Mouse (Mus musculus): ENCODE results near the gene Gtf2ird1. TPM values are rescaled to one million over a fixed set of nuclear protein-coding genes. Genes with fewer than 3 reads are reported as not detected.
"Not testable (repeated sequence)": the region's sequence is repeated elsewhere in the genome, so short reads cannot be mapped to it uniquely, and the experiment has no call there.

Gtf2ird1 gene
- polyA plus RNA-seq, 1 experiment = 94.2 TPM

DNA sequence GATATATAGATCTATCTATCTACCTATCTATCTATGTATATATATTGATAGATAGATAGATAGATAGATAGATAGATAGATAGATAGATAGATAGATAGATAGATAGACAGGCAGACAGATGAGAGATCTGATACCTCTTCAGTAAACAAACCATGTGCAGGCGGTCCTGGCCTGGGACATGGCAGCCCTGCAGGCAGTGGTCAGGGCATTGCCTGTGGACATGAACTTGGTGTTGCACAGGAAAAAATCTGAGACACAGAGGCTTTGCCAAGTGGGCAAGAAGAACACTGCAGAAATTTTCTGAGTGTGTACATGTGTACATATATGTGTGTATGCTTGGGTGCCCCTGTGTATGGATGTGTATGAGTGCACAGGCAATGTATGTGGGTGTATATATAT lies 26.8 kb upstream of the Gtf2ird1 start:
- Histone ChIP-seq H3K9ac (ENCODE audit: low read depth, poor library complexity, severe bottlenecking) (no peak overlapping the region), H3K9me3 (replicated peaks; ENCODE audit: control insufficient read depth, insufficient read depth, low read length, poor library complexity, severe bottlenecking) (no peaks in the 10 kb centered on the region), H3K27ac (ENCODE audit: insufficient read depth, low read length) (no peak overlapping the region), H3K4me3 (ENCODE audit: low read depth, low read length) (no peak overlapping the region), H3K27me3 (ENCODE audit: control insufficient read depth, insufficient read depth, low read length, poor library complexity, severe bottlenecking) (no peaks in the 10 kb centered on the region), H3K36me3 (ENCODE audit: control insufficient read depth, insufficient read depth, low read length, poor library complexity, severe bottlenecking) (no peaks in the 10 kb centered on the region), H3K4me1 (ENCODE audit: control insufficient read depth, insufficient read depth, low read length) (no peaks in the 10 kb centered on the region)
- no peak for TF ChIP-seq CTCF (IDR thresholded peaks at IDR 0.05; ENCODE audit: low read depth, low read length)
- TF ChIP-seq EP300 (IDR thresholded peaks at IDR 0.05; ENCODE audit: insufficient read depth, low read depth, low read length) = no peak
- no peak for TF ChIP-seq POLR2A (IDR thresholded peaks at IDR 0.05; ENCODE audit: insufficient read depth, low read length)

DNA sequence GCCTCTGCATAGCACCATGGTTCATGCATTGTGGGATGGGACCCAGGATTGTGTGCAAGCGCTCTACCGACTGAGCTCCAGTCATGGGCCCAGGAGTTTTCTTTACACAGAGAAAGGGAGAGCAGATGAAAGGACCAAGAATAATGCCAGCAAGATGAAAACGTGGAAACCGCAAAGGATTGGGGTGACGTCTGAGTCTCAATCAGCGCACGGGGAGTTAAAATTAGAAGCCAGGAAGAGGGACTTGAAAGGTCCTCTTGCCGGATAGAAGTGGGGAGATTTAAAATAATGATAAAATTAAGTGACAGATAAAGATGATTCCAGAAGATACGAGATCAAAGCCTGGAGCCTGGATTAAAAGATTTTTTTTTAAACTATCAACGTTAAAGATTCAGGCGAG lies 25.8 kb upstream of the Gtf2ird1 start:
- H3K9me3 ChIP-seq (replicated peaks; ENCODE audit: control insufficient read depth, insufficient read depth, low read length, poor library complexity, severe bottlenecking) = no peaks in the 10 kb centered on the region
- H3K36me3 ChIP-seq (ENCODE audit: control insufficient read depth, insufficient read depth, low read length, poor library complexity, severe bottlenecking) = no peaks in the 10 kb centered on the region
- no peak for TF ChIP-seq POLR2A (IDR thresholded peaks at IDR 0.05; ENCODE audit: insufficient read depth, low read length)
- no peak overlapping the region for H3K9ac ChIP-seq (ENCODE audit: low read depth, poor library complexity, severe bottlenecking)
- no peak overlapping the region for H3K4me3 ChIP-seq (ENCODE audit: low read depth, low read length)
- H3K4me1 ChIP-seq (ENCODE audit: control insufficient read depth, insufficient read depth, low read length) = no peaks in the 10 kb centered on the region
- H3K27ac ChIP-seq (ENCODE audit: insufficient read depth, low read length) = no peak overlapping the region
- H3K27me3 ChIP-seq (ENCODE audit: control insufficient read depth, insufficient read depth, low read length, poor library complexity, severe bottlenecking) = no peaks in the 10 kb centered on the region

DNA sequence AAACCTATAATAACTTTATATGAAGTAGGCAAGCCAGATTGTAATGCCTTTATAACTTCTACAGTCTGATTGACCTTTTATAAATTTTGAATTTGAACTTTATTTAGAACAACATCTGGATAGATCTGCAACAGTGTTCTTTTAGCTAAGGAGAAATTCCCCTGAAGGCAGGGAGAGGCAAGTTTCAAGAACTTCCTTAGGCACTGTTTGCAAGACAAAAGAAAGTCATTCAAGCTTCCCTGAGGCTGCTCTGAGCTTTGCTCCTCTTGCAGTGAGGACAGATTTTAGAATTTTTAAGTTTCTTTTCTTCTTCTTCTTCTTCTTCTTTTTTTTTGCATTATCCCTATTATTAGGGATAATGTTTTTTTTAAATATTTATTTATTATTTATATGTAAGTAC lies 22.4 kb upstream of the Gtf2ird1 start:
- not testable (repeated sequence) for H3K27me3 ChIP-seq (ENCODE audit: control insufficient read depth, insufficient read depth, low read length, poor library complexity, severe bottlenecking)
- H3K9me3 ChIP-seq (replicated peaks; ENCODE audit: control insufficient read depth, insufficient read depth, low read length, poor library complexity, severe bottlenecking) = peaks cover 22% of the 10 kb centered on the region

GRCm38 (mm10) chr5:134475686-134476085 lies 19.2 kb upstream of the Gtf2ird1 start:
- H3K9ac ChIP-seq (ENCODE audit: low read depth, poor library complexity, severe bottlenecking); H3K27me3 ChIP-seq (ENCODE audit: control insufficient read depth, insufficient read depth, low read length, poor library complexity, severe bottlenecking); H3K36me3 ChIP-seq (ENCODE audit: control insufficient read depth, insufficient read depth, low read length, poor library complexity, severe bottlenecking); H3K4me3 ChIP-seq (ENCODE audit: low read depth, low read length); H3K27ac ChIP-seq (ENCODE audit: insufficient read depth, low read length); H3K4me1 ChIP-seq (ENCODE audit: control insufficient read depth, insufficient read depth, low read length): not testable (repeated sequence)
- H3K9me3 ChIP-seq (replicated peaks; ENCODE audit: control insufficient read depth, insufficient read depth, low read length, poor library complexity, severe bottlenecking) = peaks cover 22% of the 10 kb centered on the region

More for the DNA sequence above, 22.4 kb upstream of the Gtf2ird1 start:
- H3K36me3 ChIP-seq (ENCODE audit: control insufficient read depth, insufficient read depth, low read length, poor library complexity, severe bottlenecking); H3K27ac ChIP-seq (ENCODE audit: insufficient read depth, low read length); H3K9ac ChIP-seq (ENCODE audit: low read depth, poor library complexity, severe bottlenecking); H3K4me3 ChIP-seq (ENCODE audit: low read depth, low read length); H3K4me1 ChIP-seq (ENCODE audit: control insufficient read depth, insufficient read depth, low read length): not testable (repeated sequence)

DNA sequence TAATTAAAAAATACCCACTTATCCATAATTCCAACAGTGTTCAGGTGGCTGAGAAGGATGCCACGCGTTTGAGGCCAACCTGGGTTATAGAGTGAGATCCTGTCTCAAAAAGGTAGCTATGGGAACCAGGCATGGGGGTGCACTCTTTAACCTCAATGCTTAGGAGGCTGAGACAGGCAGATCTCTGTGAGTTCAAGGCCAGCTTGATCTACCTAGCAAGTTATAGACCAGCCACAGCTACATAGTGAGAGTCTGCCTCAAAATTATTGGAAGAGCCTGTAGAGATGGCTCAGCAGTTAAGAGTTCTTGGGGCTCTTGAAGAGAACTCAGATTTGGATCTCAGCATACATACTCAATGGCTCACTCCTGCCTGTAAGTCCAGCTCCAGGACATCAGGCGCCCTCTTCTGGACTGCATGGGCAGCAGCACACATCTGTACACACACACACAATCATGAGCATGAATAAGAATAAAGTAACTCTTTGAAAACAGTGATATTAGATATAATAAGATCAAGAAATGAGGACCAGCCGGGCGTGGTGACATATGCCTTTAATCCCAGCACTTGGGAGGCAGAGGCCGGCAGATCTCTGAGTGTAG lies 18.6 kb upstream of the Gtf2ird1 start:
- no peak overlapping the region for H3K4me3 ChIP-seq (ENCODE audit: low read depth, low read length)
- no peaks in the 10 kb centered on the region for H3K36me3 ChIP-seq (ENCODE audit: control insufficient read depth, insufficient read depth, low read length, poor library complexity, severe bottlenecking)

DNA sequence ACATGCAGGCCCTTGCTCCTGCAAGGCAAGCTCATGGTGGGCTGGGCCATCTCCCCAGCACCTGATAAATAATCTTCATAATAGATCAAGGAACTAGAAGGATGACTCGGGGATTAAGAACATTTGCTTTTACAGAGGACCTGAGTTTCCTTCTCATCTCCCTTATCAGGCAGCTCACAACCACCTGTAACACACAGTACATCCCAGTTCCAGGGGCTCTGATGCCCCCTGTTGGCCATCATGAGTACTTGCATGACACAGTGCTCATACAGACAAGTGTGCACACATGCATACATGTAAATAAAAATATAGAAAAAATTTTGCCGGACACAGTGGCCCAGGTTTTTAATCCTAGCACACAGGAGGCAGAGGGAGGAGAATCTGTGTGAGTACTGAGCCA lies 17.4 kb upstream of the Gtf2ird1 start:
- Histone ChIP-seq H3K4me3 (ENCODE audit: low read depth, low read length) (no peak overlapping the region), H3K9me3 (replicated peaks; ENCODE audit: control insufficient read depth, insufficient read depth, low read length, poor library complexity, severe bottlenecking) (peaks cover 22% of the 10 kb centered on the region), H3K27me3 (ENCODE audit: control insufficient read depth, insufficient read depth, low read length, poor library complexity, severe bottlenecking) (no peaks in the 10 kb centered on the region), H3K36me3 (ENCODE audit: control insufficient read depth, insufficient read depth, low read length, poor library complexity, severe bottlenecking) (no peaks in the 10 kb centered on the region), H3K27ac (ENCODE audit: insufficient read depth, low read length) (no peak overlapping the region), H3K4me1 (ENCODE audit: control insufficient read depth, insufficient read depth, low read length) (no peaks in the 10 kb centered on the region), H3K9ac (ENCODE audit: low read depth, poor library complexity, severe bottlenecking) (no peak overlapping the region)
- TF ChIP-seq EP300 (IDR thresholded peaks at IDR 0.05; ENCODE audit: insufficient read depth, low read depth, low read length) (no peak), POLR2A (IDR thresholded peaks at IDR 0.05; ENCODE audit: insufficient read depth, low read length) (no peak), CTCF (IDR thresholded peaks at IDR 0.05; ENCODE audit: low read depth, low read length) (peak; percentile 59)

More for the DNA sequence above, 18.6 kb upstream of the Gtf2ird1 start:
- Histone ChIP-seq H3K9me3 (replicated peaks; ENCODE audit: control insufficient read depth, insufficient read depth, low read length, poor library complexity, severe bottlenecking) (peaks cover 22% of the 10 kb centered on the region), H3K27ac (ENCODE audit: insufficient read depth, low read length) (no peak overlapping the region), H3K27me3 (ENCODE audit: control insufficient read depth, insufficient read depth, low read length, poor library complexity, severe bottlenecking) (no peaks in the 10 kb centered on the region), H3K9ac (ENCODE audit: low read depth, poor library complexity, severe bottlenecking) (no peak overlapping the region), H3K4me1 (ENCODE audit: control insufficient read depth, insufficient read depth, low read length) (no peaks in the 10 kb centered on the region)
- peak; percentile 25 for TF ChIP-seq CTCF (IDR thresholded peaks at IDR 0.05; ENCODE audit: low read depth, low read length)
- no peak for TF ChIP-seq POLR2A (IDR thresholded peaks at IDR 0.05; ENCODE audit: insufficient read depth, low read length)
- TF ChIP-seq EP300 (IDR thresholded peaks at IDR 0.05; ENCODE audit: insufficient read depth, low read depth, low read length) = no peak

All from ES-Bruce4 (cell line).